Mouse (Mus musculus) frontal cortex, adult 2 months (tissue): ENCODE data around the gene Hk1. TPM values are rescaled to one million over a fixed set of nuclear protein-coding genes. Genes with fewer than 3 reads are reported as not detected.

ENCODE experiments used
- DNase-seq, 2 experiments: peaks; one replicate each; pipeline ENCODE4 v3.0.0; 2022; ENCODE audit warnings: low spot score in 1 of 2; ENCODE audit errors: extremely low spot score in 1 of 2
- polyA plus RNA-seq: library from polyadenylated mRNA; depleted of rRNA; stranded (reverse); fragments of >200 nt; gene quantifications from 2 replicates; pipeline ENCODE4 v1.2.3, GENCODE M21; 2012; rRNA removed

Hk1 gene
- polyA plus RNA-seq, 1 experiment, result 220 TPM

DNA sequence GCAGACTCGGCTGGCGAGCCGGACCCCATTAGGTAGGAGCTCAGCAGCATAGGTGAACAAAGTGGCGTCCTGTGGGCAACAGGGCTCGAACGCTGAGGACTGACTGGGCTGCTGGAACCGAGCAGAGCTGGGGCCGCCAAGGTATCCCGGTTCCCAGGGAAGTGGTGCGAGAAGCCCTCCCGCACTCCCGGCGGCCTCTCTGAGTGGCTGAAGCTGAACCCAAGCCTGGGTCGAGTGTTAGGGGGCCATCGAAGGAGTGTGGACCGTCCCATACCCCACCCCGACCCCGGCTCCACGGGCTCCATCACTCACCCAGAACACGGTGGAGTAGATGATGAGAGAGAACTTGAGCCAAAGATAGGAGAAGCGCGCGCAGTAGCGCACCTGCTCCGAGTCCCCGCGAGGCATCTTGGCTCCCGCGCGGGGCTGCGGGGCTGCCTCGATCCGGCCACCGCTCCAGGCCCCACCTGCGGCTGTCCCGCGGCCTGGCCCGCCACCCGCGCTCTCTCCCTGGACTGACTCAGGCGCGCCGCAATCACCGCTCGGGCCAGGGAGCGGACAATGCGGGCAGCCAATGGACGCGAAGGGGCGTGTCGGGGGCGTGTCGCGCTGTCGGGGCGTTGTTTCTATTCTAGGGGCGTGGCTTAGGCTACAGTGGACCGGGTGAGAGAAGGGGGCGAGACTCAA, 148.9 kb downstream of the Hk1 start, which contains the start of gene Tspan15:
Gene Tspan15, minus strand, starts transcription at position 544 of the 687 bp plus-strand sequence.
- DNase-seq, result peak; percentile 43 to 87

DNA sequence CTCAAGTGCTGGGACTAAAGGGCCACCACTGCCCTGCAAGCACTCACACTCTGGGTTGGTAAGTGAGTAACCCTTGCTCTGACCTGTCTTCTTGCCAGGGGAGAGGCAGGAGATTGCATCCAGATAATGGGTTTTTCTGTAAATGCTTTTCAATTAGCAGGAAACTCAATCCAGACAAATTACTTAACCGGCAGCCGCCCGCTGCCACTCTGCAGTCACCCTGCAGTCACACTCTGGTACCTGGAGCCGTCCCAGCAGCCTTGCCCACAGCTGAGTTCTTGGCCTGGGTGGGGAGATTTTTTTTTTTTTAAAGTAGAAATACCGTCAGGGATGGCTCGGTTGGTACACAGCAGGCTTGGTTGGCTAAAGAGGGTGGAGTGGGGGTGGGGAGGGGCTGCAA, 151.6 kb downstream of the Hk1 start:
- no peak for DNase-seq

DNA sequence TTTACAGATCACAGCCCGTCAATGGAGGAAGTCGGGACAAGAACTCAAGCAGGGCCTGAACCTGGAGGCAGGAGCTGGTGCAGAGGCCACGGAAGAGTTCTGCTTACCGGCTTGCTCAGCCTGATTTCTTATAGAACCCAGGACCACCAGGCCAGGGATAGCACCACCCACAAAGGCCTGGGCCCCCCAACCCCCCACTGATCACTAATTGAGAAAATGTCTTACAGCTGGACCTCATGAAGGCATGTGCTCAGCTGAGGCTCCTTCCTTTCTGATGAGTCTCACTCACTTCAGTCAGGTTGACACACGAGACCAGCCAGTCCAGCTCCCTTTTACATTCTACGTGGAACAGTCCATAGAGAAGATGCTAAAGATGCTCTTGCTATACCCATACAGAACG, 153.9 kb downstream of the Hk1 start:
- no peak for DNase-seq

DNA sequence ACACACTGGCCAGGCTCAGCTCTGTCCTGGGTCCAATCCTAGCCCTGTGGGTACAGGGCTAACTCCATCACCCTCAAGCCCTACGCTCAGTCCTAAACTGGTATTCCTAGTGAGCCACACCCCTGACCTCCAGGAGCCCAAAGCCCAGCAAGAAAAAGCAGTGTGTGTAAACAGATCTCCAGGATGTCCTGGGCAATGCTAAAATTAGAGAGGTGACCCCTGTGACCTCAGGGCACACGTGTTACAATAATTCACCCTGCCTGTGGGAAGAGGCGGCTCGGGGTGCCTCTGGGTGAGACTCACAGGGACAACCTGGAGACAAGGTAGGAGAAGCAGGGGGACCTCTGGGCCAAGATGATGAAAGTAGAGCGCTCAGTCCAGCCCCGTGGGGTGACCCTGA, 155.5 kb downstream of the Hk1 start:
- no peak for DNase-seq

DNA sequence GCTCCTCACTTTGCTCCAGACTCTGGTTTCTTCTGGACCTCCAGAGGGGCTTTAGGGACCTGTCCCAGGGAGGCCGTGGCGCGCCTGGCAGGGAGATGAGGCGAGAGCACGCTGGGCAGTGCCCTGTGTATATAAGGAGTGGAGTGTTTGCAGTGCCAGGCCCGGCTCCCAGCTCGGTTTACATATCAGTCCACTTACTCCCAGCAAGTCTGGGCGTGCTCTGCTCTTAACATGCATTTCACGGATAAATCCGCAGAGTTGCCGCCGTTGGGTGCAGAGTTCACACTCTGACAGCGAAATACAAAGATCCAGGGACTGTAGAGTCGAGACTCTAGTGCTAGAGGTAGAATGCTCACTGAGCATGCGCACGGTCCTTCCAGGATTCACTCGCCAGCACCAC, 156.9 kb downstream of the Hk1 start:
- no peak for DNase-seq

DNA sequence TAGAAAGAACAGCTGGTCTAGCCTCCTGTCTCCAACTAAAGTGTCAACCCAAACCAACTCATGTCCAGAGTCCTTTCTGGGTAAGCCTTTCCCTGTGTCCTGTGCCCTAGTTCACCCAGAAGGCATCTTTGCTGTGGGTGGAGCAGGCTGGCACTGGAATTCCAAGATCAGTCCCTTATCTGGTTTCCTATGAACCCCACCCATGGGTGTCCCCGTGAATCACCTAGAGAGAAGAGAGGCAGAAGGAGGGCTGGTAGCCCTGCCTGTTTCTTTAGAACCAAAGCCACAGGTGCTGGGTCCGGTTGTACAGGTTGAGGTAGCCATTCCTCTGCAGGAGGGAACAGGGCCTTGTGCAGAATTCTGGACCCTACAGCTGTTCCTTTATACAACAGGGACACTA, 158.1 kb downstream of the Hk1 start:
- DNase-seq, result no peak

DNA sequence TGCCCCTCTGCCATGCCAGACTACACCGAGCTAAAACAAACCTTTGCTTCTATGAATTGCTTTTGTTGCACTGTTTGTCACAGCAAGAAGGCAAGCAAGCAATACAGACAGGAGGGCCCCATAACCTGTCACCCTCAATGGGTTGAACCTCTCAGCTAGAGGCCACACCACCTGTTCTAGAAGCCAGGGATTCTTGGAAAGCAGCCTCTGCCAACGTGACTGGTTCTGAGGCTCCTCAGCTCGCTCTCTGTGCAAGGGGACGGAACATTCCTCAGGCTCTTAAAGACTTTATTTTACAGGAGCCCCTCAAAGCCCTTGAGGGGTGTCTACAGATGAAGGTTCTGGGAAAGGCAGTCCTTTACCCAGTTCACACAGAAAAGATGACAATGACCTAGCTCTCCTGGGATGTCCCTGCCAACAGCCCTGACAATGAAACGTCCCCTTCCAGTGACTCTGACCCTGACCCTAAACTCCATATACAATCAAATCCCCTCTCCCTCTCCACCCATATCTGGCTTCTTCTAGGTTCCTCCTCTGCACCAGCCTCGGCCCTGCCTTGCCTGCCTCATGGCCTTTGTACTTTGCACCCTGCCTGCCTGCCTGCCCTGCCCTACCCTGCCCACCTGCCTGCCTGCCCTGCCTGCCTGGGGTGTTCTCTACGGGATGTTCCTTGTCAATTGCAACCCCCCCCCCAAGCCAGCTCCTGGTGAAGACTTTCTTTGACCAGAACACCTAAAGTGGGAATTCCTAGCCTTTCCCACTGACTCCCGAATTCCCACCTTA, 158.8 kb downstream of the Hk1 start:
- no peak for DNase-seq

Other genes with a start within 250 kb of the Hk1 start
- gene Neurog3, start 246.8 kb downstream of the Hk1 start, polyA plus RNA-seq, result 0.08 and 0.29 TPM in 2 replicates
- 42.2 and 45.7 TPM in 2 replicates for gene Fam241b, start 236.0 kb downstream of the Hk1 start, polyA plus RNA-seq
- 29.5 and 39.0 TPM in 2 replicates for gene Tspan15, start 148.7 kb downstream of the Hk1 start, polyA plus RNA-seq
- gene Tacr2, start 127.5 kb downstream of the Hk1 start, polyA plus RNA-seq, result 0.18 and 0.27 TPM in 2 replicates
- gene Hkdc1, start 42.6 kb upstream of the Hk1 start, polyA plus RNA-seq, result 14.2 and 16.0 TPM in 2 replicates
- gene 4930507D05Rik, start 69.6 kb upstream of the Hk1 start, polyA plus RNA-seq, result 0.95 and 1.1 TPM in 2 replicates
- gene Supv3l1, start 69.8 kb upstream of the Hk1 start, polyA plus RNA-seq, result 30.0 and 33.8 TPM in 2 replicates
- gene Vps26a, start 106.9 kb upstream of the Hk1 start, polyA plus RNA-seq, result 37.0 and 41.5 TPM in 2 replicates
- gene Srgn, start 147.5 kb upstream of the Hk1 start, polyA plus RNA-seq, result 15.3 and 18.9 TPM in 2 replicates
- gene Kif1bp, start 198.5 kb upstream of the Hk1 start, polyA plus RNA-seq, result 127 and 132 TPM in 2 replicates
- gene Ddx21, start 222.4 kb upstream of the Hk1 start, polyA plus RNA-seq, result 17.3 and 20.8 TPM in 2 replicates